Mouse (Mus musculus) heart, postnatal 4 days (tissue): ENCODE data around the gene Col13a1. TPM values are rescaled to one million over a fixed set of nuclear protein-coding genes. Genes with fewer than 3 reads are reported as not detected.

Experiments
- DNase-seq: peaks from one replicate; pipeline ENCODE4 v3.0.0; 2021
- total RNA-seq, 2 experiments: library from RNA; stranded (reverse); gene quantifications; 2 replicates each; pipeline ENCODE4 v1.2.3; 2021

The Col13a1 gene
- 1 to 10 TPM; 1.8 to 2.5 TPM for total RNA-seq

GRCm38 (mm10) chr10:61978866-61979340 is at the start of gene Col13a1:
TSS of gene Col13a1 (minus strand) at chr10:61979108.
- DNase-seq, result peak; percentile 35

GRCm38 (mm10) chr10:62027699-62028098 is 48.8 kb upstream of the Col13a1 start:
- no peak for DNase-seq

GRCm38 (mm10) chr10:62023821-62024551 is 45.1 kb upstream of the Col13a1 start:
- DNase-seq, result peak; percentile 66

GRCm38 (mm10) chr10:62020068-62020620 is 41.2 kb upstream of the Col13a1 start:
- no peak for DNase-seq

- DNase-seq, result no peak
Observed at GRCm38 (mm10) chr10:62019386-62020067, 40.6 kb upstream of the Col13a1 start.

GRCm38 (mm10) chr10:62016947-62017346 is 38.0 kb upstream of the Col13a1 start:
- DNase-seq, result peak; percentile 40

- no peak for DNase-seq
Observed at GRCm38 (mm10) chr10:62013190-62013589, 34.3 kb upstream of the Col13a1 start.

- DNase-seq, result no peak
Observed at GRCm38 (mm10) chr10:62012371-62012770, 33.5 kb upstream of the Col13a1 start.

- no peak for DNase-seq
Observed at GRCm38 (mm10) chr10:62009981-62010500, 31.1 kb upstream of the Col13a1 start.

GRCm38 (mm10) chr10:62007958-62008357 is 29.1 kb upstream of the Col13a1 start:
- DNase-seq, result no peak

- DNase-seq, result no peak
Observed at GRCm38 (mm10) chr10:62006371-62006770, 27.5 kb upstream of the Col13a1 start.

GRCm38 (mm10) chr10:62000216-62000615 is 21.3 kb upstream of the Col13a1 start:
- DNase-seq, result no peak

- no peak for DNase-seq
Observed at GRCm38 (mm10) chr10:61999766-62000165, 20.9 kb upstream of the Col13a1 start.

GRCm38 (mm10) chr10:61991481-61992424 is 12.8 kb upstream of the Col13a1 start:
- DNase-seq, result no peak

- peak; percentile 96 for DNase-seq
Observed at GRCm38 (mm10) chr10:61980424-61980823, 1.5 kb upstream of the Col13a1 start.

- DNase-seq, result peak; percentile 65
Observed at GRCm38 (mm10) chr10:61978112-61978865, 619 bp downstream of the Col13a1 start.

GRCm38 (mm10) chr10:61977392-61978096 is 1.4 kb downstream of the Col13a1 start:
- DNase-seq, result no peak

- DNase-seq, result peak; percentile 33
Observed at GRCm38 (mm10) chr10:61976987-61977386, 1.9 kb downstream of the Col13a1 start.

GRCm38 (mm10) chr10:61974581-61974980 is 4.3 kb downstream of the Col13a1 start:
- DNase-seq, result no peak

GRCm38 (mm10) chr10:61972041-61972440 is 6.9 kb downstream of the Col13a1 start:
- DNase-seq, result no peak
